Mouse (Mus musculus) forebrain, embryonic 14.5 days (tissue): ENCODE results near the gene Spaca6. TPM values are rescaled to one million over a fixed set of nuclear protein-coding genes. Genes with fewer than 3 reads are reported as not detected.

ENCODE experiments used
- ATAC-seq: fragments of 200-750 bp; cut with Nextera tagmentation; 2 replicates; pipeline ENCODE4 v1.8.0; 2017; ENCODE audit warnings: mild to moderate bottlenecking, moderate library complexity
- DNase-seq: peaks from one replicate; pipeline ENCODE4 v3.0.0-alpha.2; 2015; ENCODE audit warnings: low spot score
- H3K27ac ChIP-seq: fragments of 300-500 bp; sonication (generic); 2 replicates; pipeline ENCODE4 v1.5.1; 2014; ENCODE audit warnings: low read depth, mild to moderate bottlenecking, control low read depth, low read length, moderate library complexity
- H3K27me3 ChIP-seq: fragments of 300-500 bp; sonication (generic); replicated peaks from 2 replicates; pipeline ENCODE4 v1.6.1; 2014; ENCODE audit warnings: low read length, control low read depth, mixed read lengths; ENCODE audit not compliant: control insufficient read depth, insufficient read depth
- H3K36me3 ChIP-seq: fragments of 300-500 bp; sonication (generic); 2 replicates; pipeline ENCODE4 v1.6.1; 2014; ENCODE audit warnings: low read length, control low read depth; ENCODE audit not compliant: control insufficient read depth, insufficient read depth
- H3K4me1 ChIP-seq: fragments of 300-500 bp; sonication (generic); 2 replicates; pipeline ENCODE4 v1.6.1; 2014; ENCODE audit warnings: antibody characterized with exemption, low read length, control low read depth; ENCODE audit not compliant: control insufficient read depth, insufficient read depth
- H3K4me2 ChIP-seq: fragments of 300-500 bp; sonication (generic); 2 replicates; pipeline ENCODE4 v1.6.1; 2014; ENCODE audit warnings: mild to moderate bottlenecking, control low read depth, low read length
- H3K4me3 ChIP-seq: fragments of 300-500 bp; sonication (generic); 2 replicates; pipeline ENCODE4 v1.5.1; 2014; ENCODE audit warnings: low read depth, low read length, control low read depth
- H3K9ac ChIP-seq: fragments of 300-500 bp; sonication (generic); 2 replicates; pipeline ENCODE4 v1.6.1; 2014; ENCODE audit warnings: mild to moderate bottlenecking, low read length, control low read depth, moderate library complexity
- H3K9me3 ChIP-seq: fragments of 300-500 bp; sonication (generic); replicated peaks from 2 replicates; pipeline ENCODE4 v1.6.1; 2016; ENCODE audit warnings: low read length, control low read depth, mixed read lengths; ENCODE audit not compliant: control insufficient read depth
- WGBS: fragments of 180-500 bp; shearing (Covaris S2); extraction: QIAGEN DNeasy Blood & Tissue Kit; methylation state at CpG from one replicate; pipeline ENCODE4 v1.1.7; 2014; 5-methylcytosine and 5-hydroxymethylcytosine counted together
- polyA plus RNA-seq: library from polyadenylated mRNA; unstranded; fragments of >200 nt; fragmentation: Nextera tagmentation; extraction: Ambion mirVana; gene quantifications from 2 replicates; pipeline ENCODE4 v1.2.1, GENCODE M21; 2014

The Spaca6 gene
- 5.6 and 10.9 TPM in 2 replicates for polyA plus RNA-seq

DNA sequence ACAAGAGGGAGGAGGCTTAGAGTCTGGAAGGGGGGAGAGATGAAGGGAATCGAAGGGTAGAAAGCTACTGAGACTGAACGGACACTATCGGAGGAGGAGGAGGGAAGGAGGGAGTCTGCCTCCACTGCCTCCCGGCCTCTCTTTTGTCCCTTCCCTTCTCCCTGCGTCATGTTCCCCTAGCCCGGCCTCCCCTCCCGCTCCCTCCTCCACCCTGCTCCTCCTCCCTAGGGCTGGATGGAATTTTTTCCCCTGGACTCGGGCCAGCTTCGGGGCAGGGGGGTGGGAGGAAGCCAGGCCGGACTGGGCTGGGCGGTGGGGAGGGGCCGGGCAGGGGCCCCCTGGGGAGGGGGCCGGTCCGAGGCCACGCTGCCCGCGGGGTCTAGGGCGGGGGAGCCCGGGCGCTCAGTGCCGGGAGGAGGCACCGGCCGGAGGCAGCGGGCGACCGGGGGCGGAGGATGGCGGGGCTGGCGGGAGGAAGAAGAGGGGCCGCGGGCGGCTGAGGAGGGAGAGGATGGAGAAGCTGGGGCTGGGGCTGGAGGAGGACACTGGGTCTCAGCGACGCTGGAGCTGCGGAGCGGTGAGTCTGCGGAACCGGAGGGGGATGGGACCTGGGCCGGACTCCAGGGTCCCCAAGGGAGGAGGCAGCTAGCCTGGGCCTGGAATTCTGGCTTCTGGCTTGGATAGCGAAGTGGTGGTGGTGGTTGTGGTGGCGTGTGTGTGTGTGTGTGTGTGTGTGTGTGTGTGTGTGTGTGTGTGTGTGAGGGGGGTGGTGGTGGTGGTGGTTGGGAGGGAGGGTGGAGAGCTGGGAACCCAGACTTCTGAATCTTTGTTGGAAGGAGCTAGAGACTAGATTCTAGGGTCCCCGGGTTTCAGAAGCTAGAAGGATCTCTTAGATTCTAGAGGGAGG, at the start of gene Spaca6:
Spaca6 (plus strand) TSS at position 408 of the 907 bp plus-strand sequence.
- WGBS = 1% methylated on average over 39 of the region's 42 CpGs
- peak; percentile 94 for DNase-seq
- peaks cover 3% of the 10 kb centered on the region for H3K36me3 ChIP-seq
- no peaks in the 10 kb centered on the region for H3K27me3 ChIP-seq
- H3K27ac ChIP-seq = peak within 1 kb of the TSS; percentile 100
- no peaks in the 10 kb centered on the region for H3K9me3 ChIP-seq
- H3K4me3 ChIP-seq = peak within 1 kb of the TSS; percentile 85
- ATAC-seq = peak; percentile 85
- H3K4me1 ChIP-seq = peaks cover 22% of the 10 kb centered on the region
- peak within 1 kb of the TSS; percentile 58 for H3K4me2 ChIP-seq
- H3K9ac ChIP-seq = peak within 1 kb of the TSS; percentile 97

DNA sequence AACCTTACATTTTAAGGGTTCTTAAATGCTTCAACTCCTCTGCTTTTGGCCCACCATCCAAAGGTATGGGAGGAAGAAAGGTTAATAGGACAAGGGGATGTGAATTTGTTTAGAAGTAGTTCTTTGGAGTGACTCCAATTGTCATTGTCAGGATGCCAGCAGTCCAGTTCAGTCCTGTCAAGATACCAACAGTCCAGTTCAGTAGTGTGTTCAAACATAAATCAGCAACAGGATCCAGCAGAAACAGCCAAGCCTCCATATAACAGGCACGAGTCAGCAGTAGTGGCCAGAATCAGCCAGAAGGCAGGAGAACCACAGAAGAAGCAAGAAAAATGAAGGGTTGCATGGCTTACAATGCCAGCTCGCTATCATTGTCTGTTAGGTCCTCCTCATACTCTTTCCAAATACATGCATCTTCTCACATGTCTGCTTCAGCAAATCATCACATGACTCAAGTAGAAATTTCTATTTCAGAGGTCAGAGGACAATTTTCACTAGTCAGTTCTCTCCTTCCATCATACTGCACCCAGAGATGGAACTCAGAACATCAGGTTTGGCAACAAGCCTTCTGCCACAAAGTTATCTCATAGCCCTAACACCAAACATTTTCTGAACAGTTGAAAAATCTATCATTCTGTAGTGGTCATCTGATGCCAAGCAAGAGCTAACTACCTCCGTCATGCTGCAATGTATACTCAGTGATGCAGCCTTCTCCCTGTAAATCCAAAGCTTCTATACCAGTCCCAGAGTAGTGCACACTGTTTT, 35.9 kb upstream of the Spaca6 start:
- ATAC-seq (no peak), DNase-seq (no peak)
- WGBS = 86% methylated on average over 3 of the region's 3 CpGs
- H3K9ac ChIP-seq = no peak overlapping the region
- no peak overlapping the region for H3K4me3 ChIP-seq
- no peak overlapping the region for H3K27ac ChIP-seq
- H3K27me3 ChIP-seq = no peaks in the 10 kb centered on the region
- H3K9me3 ChIP-seq = no peaks in the 10 kb centered on the region
- H3K4me1 ChIP-seq = no peaks in the 10 kb centered on the region
- H3K4me2 ChIP-seq = no peak overlapping the region
- no peaks in the 10 kb centered on the region for H3K36me3 ChIP-seq

DNA sequence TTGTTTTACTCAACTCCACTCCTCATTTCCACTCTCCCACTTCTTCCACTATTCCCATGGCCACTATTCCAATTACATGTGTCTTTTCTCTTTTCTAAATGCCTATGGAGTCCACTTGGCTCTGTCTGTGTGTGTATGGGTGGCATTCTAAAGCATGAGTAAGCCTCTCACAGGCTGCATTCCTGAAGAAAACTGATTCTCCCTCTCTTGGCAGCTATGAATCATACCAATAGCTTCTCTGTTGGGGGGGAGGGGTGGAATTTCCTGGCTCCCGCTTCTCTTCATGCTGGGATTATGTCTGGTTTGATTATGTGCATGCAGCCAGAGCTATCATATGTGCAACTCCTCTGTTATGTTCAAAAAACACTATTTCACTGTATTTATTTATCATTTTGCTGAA, 34.4 kb upstream of the Spaca6 start:
- Histone ChIP-seq H3K9ac (no peak overlapping the region), H3K4me1 (no peaks in the 10 kb centered on the region), H3K36me3 (no peaks in the 10 kb centered on the region), H3K4me2 (no peak overlapping the region), H3K27ac (no peak overlapping the region), H3K4me3 (no peak overlapping the region), H3K27me3 (no peaks in the 10 kb centered on the region), H3K9me3 (no peaks in the 10 kb centered on the region)
- DNase-seq = peak; percentile 32
- no peak for ATAC-seq
- WGBS = 73% methylated on average over 1 of the region's 1 CpGs

DNA sequence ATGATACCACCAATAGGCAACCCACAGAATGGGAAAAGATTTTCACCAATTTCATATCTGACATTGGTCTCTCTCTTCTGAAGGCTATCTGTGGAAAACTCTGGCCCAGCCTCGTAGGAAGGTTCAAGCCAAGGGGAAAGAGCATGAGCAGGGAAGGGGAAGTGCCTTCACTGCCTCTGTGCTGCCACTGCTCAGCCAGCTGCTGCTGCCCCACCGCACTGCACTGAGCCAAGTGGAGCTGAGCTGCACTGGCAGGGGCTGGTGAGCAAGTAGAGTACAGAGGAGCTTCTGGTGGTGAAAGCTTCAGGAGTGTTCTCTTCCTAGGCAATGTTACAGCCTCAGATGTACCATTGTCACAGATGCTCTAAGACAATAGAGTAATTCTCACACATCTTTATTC, 31.4 kb upstream of the Spaca6 start:
- no peaks in the 10 kb centered on the region for H3K9me3 ChIP-seq
- H3K4me1 ChIP-seq = no peaks in the 10 kb centered on the region
- DNase-seq (no peak), ATAC-seq (no peak)
- H3K36me3 ChIP-seq = no peaks in the 10 kb centered on the region
- no peak overlapping the region for H3K4me2 ChIP-seq
- WGBS = 66% methylated on average over 2 of the region's 2 CpGs
- H3K9ac ChIP-seq = no peak overlapping the region
- no peak overlapping the region for H3K4me3 ChIP-seq
- no peaks in the 10 kb centered on the region for H3K27me3 ChIP-seq
- H3K27ac ChIP-seq = no peak overlapping the region

DNA sequence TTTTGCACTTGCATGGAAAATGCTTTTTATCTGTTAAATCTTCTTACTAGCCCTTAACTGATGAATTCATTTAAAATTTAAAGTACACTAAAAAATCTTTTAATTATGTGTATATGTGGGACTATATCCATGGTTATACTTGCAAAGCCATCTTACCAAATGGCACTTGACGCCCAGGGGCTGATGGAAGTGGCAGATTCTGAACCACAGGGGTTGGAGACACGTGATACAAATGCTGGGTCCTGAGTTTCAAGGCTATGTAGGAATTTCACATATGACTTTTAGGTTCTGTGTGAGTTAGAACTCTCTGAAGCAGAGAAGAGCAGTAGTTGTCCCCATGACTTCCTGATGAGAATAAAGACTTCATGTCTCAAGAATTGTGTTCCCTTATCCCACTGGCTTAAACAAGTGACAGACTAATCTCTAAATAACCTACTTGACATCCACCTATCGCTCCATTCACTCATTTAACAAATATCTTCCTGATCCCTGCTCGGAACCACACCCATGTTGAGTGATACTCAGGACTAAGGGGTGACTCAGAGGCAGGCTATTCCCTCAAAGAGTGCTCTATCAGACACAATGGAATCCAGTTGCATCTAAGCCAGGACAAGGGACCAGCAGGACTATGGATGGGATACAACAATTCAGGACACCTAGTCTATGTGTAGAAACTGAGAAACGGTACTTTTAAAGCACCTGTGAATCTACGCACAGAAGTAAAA, 3.2 kb upstream of the Spaca6 start:
- no peak overlapping the region for H3K27ac ChIP-seq
- DNase-seq (no peak), ATAC-seq (no peak)
- no peak overlapping the region for H3K4me2 ChIP-seq
- no peak overlapping the region for H3K4me3 ChIP-seq
- H3K27me3 ChIP-seq = no peaks in the 10 kb centered on the region
- 82% methylated on average over 6 of the region's 6 CpGs for WGBS
- no peak overlapping the region for H3K9ac ChIP-seq
- no peaks in the 10 kb centered on the region for H3K9me3 ChIP-seq
- 0 out of 2 replicates have a peak, but pooled peaks cover 3% of the 10 kb centered on the region for H3K4me1 ChIP-seq
- no peaks in the 10 kb centered on the region for H3K36me3 ChIP-seq

DNA sequence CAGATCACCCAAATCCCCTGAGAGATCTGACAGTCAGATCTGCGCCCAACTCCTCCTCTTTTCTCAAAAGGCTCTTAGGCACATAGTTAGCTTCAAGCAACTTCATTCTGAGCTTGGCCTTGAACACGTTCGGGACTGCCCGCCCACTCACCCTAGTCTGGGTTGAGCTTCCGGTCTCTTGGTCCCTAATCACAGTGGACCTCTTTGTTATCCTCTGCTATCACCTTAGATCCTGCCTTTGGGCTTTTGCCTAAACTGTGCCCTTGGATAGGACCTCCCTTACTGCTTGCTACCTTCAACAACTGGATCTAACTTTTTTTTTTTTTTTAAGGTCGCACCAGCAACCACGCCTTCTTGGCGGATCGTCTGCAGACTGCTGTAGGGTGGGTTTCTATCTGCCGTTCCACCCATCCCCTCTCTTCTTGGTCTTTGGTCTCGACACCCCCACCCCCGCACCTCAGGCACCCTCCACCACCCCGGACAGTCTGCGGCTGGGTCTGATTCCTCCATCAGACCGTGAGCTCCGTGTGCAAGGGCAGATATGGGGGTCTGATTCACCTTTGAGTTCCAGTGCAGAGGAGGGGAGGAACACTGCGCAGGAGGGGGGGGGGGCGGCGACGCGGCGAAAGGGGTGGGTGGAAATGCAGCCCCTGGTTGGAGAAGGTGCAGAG, 902 bp upstream of the Spaca6 start:
- no peaks in the 10 kb centered on the region for H3K9me3 ChIP-seq
- peak overlapping the region; percentile 58 for H3K4me2 ChIP-seq
- H3K27ac ChIP-seq = peak overlapping the region; percentile 100
- no peaks in the 10 kb centered on the region for H3K27me3 ChIP-seq
- peaks cover 17% of the 10 kb centered on the region for H3K4me1 ChIP-seq
- H3K4me3 ChIP-seq = peak overlapping the region; percentile 85
- under 1% methylated on average over 20 of the region's 22 CpGs for WGBS
- H3K9ac ChIP-seq = peak overlapping the region; percentile 97
- DNase-seq = peak; percentile 50
- peak; percentile 37 for ATAC-seq
- H3K36me3 ChIP-seq = no peaks in the 10 kb centered on the region; the same call in 1 of the 2 replicates

DNA sequence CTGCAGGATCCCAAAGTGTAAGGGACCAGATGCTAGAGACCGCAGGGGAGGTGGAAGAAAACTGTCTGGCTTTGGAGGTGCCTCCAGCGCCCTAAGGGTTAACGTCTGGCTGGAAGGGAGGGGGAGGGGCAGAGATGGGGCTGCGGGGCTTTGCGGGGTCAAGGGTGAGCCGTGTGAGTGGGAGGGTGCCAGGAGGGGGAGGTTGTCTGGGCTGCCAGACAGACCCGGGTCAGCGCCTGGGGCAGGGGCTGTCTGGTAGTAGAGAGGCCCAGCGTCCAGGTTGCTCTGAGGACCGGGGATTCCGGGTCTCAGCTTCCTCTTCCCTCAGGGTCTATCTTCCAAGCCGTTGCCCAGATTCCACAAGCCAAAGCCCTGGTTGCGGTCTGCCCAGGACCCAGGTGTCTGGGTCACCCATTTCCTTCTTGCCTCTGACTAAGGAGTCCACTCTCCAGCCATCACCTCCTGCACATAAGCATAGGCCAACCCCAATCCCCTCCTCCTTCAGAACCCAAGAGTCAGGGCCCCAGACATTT, 766 bp downstream of the Spaca6 start:
- H3K4me1 ChIP-seq = peaks cover 22% of the 10 kb centered on the region
- ATAC-seq = peak; percentile 6
- peak overlapping the region; percentile 97 for H3K9ac ChIP-seq
- peak; percentile 74 for DNase-seq
- H3K4me3 ChIP-seq = peak overlapping the region; percentile 85
- H3K27me3 ChIP-seq = no peaks in the 10 kb centered on the region
- peak overlapping the region; percentile 58 for H3K4me2 ChIP-seq
- WGBS = under 1% methylated on average over 13 of the region's 13 CpGs
- peak overlapping the region; percentile 100 for H3K27ac ChIP-seq
- peaks cover 10% of the 10 kb centered on the region for H3K36me3 ChIP-seq
- no peaks in the 10 kb centered on the region for H3K9me3 ChIP-seq
